Mouse (Mus musculus) intestine, embryonic 16.5 days (tissue): ENCODE results near the gene Pphln1. TPM values are rescaled to one million over a fixed set of nuclear protein-coding genes. Genes with fewer than 3 reads are reported as not detected.
A peak's percentile ranks its signal among the peaks of the same experiment; 100 is the strongest.

ENCODE experiments used
- ATAC-seq: fragments of 200-750 bp; cut with Nextera tagmentation; 2 replicates; pipeline ENCODE4 v1.8.0; 2017; ENCODE audit warnings: moderate TSS enrichment, moderate library complexity
- H3K27ac ChIP-seq: fragments of 300-500 bp; sonication (generic); 2 replicates; pipeline ENCODE4 v1.5.1; 2014; ENCODE audit warnings: mild to moderate bottlenecking, low read length
- H3K27me3 ChIP-seq: fragments of 300-500 bp; sonication (generic); replicated peaks from 2 replicates; pipeline ENCODE4 v1.6.1; 2014; ENCODE audit warnings: low read length, control low read depth, mixed read lengths; ENCODE audit not compliant: control insufficient read depth, insufficient read depth
- H3K36me3 ChIP-seq: fragments of 300-500 bp; sonication (generic); 2 replicates; pipeline ENCODE4 v1.6.1; 2014; ENCODE audit warnings: low read length, control low read depth; ENCODE audit not compliant: control insufficient read depth, insufficient read depth
- H3K4me1 ChIP-seq: fragments of 300-500 bp; sonication (generic); 2 replicates; pipeline ENCODE4 v1.6.1; 2014; ENCODE audit warnings: low read length, control low read depth, mixed read lengths; ENCODE audit not compliant: control insufficient read depth, insufficient read depth
- H3K4me2 ChIP-seq: fragments of 300-500 bp; sonication (generic); 2 replicates; pipeline ENCODE4 v1.6.1; 2014; ENCODE audit warnings: low read depth, low read length, control low read depth
- H3K4me3 ChIP-seq: fragments of 300-500 bp; sonication (generic); 2 replicates; pipeline ENCODE4 v1.5.1; 2014; ENCODE audit warnings: mild to moderate bottlenecking, low read length
- H3K9ac ChIP-seq: fragments of 300-500 bp; sonication (generic); 2 replicates; pipeline ENCODE4 v1.6.1; 2014; ENCODE audit warnings: low read depth, low read length
- H3K9me3 ChIP-seq: fragments of 300-500 bp; sonication (generic); 2 replicates; pipeline ENCODE4 v1.6.1; 2016; ENCODE audit warnings: low read length, control low read depth; ENCODE audit not compliant: control insufficient read depth
- WGBS: fragments of 180-500 bp; shearing (Covaris S2); extraction: QIAGEN DNeasy Blood & Tissue Kit; methylation state at CpG from one replicate; pipeline ENCODE4 v1.1.7; 2014; 5-methylcytosine and 5-hydroxymethylcytosine counted together
- polyA plus RNA-seq: library from polyadenylated mRNA; unstranded; fragments of >200 nt; fragmentation: Nextera tagmentation; extraction: Ambion mirVana; gene quantifications from 2 replicates; pipeline ENCODE4 v1.2.1, GENCODE M21; 2015

Gene Pphln1
- polyA plus RNA-seq, 1 experiment from 2014 or later = 29.2 TPM

DNA sequence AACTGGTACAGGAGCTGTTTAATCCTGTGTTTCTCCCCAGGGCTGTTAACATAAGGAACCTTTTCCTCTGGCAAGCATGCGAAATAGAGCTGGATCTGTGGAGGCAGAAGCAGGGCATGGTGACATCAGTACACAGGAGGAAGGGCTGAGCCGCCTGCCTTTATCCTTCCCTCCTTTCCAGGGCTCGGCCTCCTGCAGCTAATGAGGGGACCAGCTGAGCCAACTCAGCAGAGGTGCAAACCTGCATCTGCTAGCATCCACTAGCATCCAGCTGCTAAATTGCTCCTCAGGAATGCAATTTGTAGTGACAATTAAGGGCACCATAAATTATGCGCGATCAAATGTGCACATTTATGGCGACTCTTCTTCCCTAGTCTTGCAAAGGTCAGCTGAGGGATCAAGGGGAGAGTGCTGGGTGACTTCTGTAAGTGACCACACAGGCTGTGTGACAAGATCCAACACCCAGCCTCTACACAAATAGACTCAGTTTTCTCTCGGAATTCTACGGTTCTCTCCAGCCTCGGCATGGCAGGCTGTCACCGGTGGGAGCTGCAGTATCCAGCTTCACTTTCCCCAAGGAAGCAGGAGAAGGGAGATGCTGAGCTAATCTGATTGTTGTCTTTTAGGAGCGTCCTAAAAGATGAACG is 112.7 kb downstream of the Pphln1 start:
- 46% methylated on average over 12 of the region's 12 CpGs for WGBS
- no peak for ATAC-seq
- H3K9ac ChIP-seq = no peak overlapping the region

DNA sequence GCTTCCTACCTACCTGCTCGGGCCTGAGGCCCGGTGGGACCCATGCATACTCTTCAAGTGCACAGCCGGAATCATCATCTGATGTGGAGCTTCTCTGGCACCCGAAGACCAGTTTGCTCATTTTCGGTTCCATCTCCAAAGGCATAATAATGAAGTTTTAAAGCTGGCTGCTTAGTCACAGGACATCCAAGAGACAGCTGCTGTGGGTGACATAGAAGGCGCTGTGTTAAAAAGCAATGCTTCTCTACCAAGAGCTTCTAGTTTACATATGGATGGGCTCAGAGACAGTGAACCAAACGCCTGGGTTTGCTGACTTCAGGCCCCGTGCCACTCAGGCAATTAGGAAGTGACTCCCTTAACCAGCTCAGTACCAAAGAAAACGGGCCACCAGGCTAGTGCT is 114.3 kb downstream of the Pphln1 start:
- ATAC-seq = no peak
- no peak overlapping the region for H3K4me3 ChIP-seq
- peaks cover 10% of the 10 kb centered on the region for H3K36me3 ChIP-seq
- peaks cover 21% of the 10 kb centered on the region for H3K4me1 ChIP-seq
- H3K27me3 ChIP-seq = no peaks in the 10 kb centered on the region
- no peaks in the 10 kb centered on the region for H3K9me3 ChIP-seq
- H3K9ac ChIP-seq = no peak overlapping the region
- WGBS = 45% methylated on average over 9 of the region's 9 CpGs
- H3K4me2 ChIP-seq = no peak overlapping the region
- H3K27ac ChIP-seq = peak overlapping the region; percentile 23; the same call in 1 of the 2 replicates

More for the DNA sequence above, 112.7 kb downstream of the Pphln1 start:
- H3K9me3 ChIP-seq = no peaks in the 10 kb centered on the region
- peaks cover 10% of the 10 kb centered on the region for H3K36me3 ChIP-seq
- no peak overlapping the region for H3K4me3 ChIP-seq
- H3K4me1 ChIP-seq = peaks cover 15% of the 10 kb centered on the region
- H3K27ac ChIP-seq = no peak overlapping the region
- H3K27me3 ChIP-seq = no peaks in the 10 kb centered on the region
- H3K4me2 ChIP-seq = no peak overlapping the region

DNA sequence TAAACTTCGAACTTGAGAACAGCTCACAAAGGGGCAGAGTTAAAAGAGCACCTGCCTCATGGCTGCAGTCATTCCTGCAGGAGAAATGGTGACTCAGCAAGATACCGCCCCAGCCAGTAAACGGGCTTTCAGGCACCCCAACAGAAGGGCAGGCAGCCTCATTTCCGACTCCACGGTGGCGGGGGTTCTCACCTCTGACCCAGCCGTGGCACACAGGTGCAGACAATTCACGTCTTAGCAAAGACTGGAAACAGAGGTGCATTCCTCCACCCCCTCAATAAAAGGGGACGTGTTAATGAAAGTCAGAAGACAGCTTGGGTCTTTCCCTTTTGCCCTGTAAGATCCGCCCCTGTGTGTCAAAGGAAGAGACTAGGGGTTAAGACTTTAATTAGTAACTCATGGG is 115.8 kb downstream of the Pphln1 start:
- H3K27me3 ChIP-seq = no peaks in the 10 kb centered on the region
- H3K4me3 ChIP-seq = peak overlapping the region; percentile 28
- 0 out of 2 replicates have a peak overlapping the region, but pooled peaks have one; percentile 0 for H3K9ac ChIP-seq
- ATAC-seq = peak; percentile 67
- peak overlapping the region; percentile 28 for H3K4me2 ChIP-seq
- peaks cover 2% of the 10 kb centered on the region; the same call in 1 of the 2 replicates for H3K36me3 ChIP-seq
- H3K27ac ChIP-seq = no peak overlapping the region
- no peaks in the 10 kb centered on the region for H3K9me3 ChIP-seq
- peaks cover 24% of the 10 kb centered on the region for H3K4me1 ChIP-seq
- WGBS = 17% methylated on average over 10 of the region's 10 CpGs

DNA sequence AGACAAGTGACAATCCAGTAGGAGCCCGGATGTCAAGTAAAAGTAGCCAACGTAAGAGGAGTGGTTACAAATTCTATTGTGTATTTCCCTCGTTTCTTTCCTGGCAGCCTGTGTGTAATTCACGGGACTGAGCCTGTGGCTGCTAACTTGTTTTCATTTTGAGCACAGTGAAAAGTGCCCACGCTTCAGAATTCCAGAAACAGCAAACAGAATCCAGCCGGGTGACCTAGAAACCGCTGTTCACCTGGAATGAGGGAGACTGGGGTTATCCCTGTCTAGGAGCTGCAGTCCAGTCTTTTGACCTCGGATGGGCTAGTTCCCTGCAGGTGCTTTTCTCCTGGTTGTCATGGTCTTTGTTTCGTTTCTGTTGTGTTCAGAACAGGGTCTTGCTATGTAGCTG is 117.2 kb downstream of the Pphln1 start:
- peaks cover 28% of the 10 kb centered on the region for H3K4me1 ChIP-seq

DNA sequence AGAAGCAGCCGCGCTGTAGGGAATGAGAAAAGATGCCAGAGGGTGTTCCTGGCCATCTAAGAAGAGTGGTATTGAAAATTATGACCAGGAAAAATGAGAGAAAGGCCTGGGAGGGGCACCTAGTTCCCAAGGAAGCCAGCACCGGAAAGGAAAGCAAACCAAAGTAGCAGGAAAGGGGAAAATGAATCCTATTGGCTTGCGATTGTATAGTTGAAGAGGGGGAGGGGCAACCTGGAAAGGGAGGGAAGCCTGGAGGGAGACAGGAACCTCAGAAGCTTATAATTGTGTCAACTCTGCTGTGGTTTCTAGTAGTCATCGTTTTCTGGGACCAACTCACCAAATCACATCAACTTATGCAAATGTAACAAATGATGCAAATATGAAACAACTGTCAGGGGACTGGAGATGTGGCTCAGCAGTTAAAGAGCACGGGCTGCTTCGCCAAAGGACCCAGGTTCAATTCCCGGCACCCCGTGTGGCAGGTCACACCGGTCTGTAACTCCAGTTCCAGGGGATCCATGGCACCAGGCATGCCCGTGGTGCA is 118.9 kb downstream of the Pphln1 start:
- 76% methylated on average over 11 of the region's 11 CpGs for WGBS
- Histone ChIP-seq H3K36me3 (no peaks in the 10 kb centered on the region), H3K4me2 (peak overlapping the region; percentile 94; the same call in 1 of the 2 replicates), H3K27ac (peak overlapping the region; percentile 85; the same call in 1 of the 2 replicates), H3K9me3 (no peaks in the 10 kb centered on the region), H3K27me3 (no peaks in the 10 kb centered on the region), H3K4me1 (peaks cover 33% of the 10 kb centered on the region), H3K4me3 (no peak overlapping the region), H3K9ac (no peak overlapping the region)
- no peak for ATAC-seq

More for the DNA sequence above, 117.2 kb downstream of the Pphln1 start:
- Histone ChIP-seq H3K4me3 (no peak overlapping the region), H3K36me3 (no peaks in the 10 kb centered on the region), H3K4me2 (no peak overlapping the region), H3K27me3 (no peaks in the 10 kb centered on the region), H3K9ac (no peak overlapping the region), H3K27ac (no peak overlapping the region), H3K9me3 (no peaks in the 10 kb centered on the region)
- 73% methylated on average over 9 of the region's 9 CpGs for WGBS
- no peak for ATAC-seq

DNA sequence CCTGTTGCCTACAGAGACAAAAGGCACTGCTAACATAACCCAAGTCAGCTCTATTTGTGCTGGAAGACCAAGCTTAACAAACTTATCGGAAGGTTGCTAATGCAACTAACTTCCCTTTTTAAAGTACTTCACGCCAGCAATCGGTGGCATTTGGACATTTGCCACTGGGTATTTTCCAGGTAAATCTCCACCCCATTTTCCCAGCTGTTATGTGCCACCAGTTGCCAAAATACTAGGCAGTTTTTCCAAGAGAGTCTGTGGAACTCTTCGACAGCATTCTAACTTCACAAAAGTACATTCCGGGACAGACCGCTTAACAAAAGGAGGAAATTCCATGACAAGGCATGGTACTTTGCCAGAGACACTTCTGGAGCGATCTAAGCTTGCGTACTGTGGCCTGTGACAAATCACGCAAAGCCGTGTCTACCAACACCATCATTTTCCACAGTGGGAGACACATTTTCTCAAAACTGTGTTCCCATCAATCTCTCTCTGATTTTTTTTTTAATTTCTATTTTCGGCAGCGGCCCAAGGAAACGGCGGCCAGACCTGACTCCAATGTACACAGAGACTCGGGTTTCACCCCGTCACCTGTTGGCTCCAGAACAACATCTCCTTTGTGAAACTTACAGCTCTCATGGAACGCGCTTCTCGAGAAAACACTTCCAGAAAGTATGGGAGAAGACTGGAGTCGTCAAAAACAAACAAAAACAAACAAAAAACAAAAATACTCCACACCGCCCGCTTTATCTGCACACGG is 120.2 kb downstream of the Pphln1 start:
- ATAC-seq = no peak; the same call in 1 of the 2 replicates

DNA sequence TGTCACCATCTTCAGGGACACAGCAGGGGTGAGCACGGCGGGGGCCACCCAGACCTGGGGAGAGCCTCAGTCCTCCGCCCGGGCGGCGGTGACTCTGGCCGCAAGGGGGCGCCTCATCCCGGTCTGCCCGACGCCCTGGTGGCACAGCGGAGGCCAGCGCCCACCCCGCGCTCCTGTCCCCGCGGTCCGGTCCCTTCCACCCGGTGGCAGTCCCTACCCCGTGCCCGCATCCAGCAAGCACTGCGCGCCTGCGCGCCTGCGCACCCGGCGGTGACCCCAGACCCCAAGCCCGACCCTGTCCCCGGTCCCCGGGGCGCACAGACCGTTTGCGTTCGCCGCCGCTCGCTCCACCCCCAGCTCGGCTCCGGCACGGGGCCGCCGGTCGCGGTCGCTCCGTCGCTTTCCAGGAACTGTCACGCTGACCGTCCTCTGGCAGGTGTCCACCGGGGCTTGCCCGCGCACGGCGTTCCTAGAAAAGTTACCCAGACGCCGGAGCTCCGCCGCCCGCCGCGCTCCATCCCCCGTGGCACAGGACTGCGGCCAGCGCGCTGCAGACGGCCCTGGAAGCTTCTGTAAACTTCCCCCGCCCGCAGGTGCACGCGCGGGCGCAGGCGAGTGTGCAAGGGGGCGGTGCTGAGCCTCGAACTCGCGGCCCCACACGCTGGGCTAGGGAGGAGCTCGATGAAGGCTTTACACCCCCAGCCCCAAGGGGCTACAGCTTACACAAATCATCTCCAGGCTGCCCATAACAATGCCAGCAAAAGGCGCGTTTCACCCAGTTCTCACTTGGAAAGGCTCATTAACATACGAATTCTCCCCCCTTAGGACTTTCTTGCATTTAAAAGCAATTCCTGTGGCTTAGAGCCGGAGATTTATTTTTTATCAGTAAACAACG is 121.0 kb downstream of the Pphln1 start:
- no peaks in the 10 kb centered on the region for H3K27me3 ChIP-seq
- peak overlapping the region; percentile 94 for H3K4me2 ChIP-seq
- peak; percentile 92 for ATAC-seq
- H3K4me3 ChIP-seq = peak overlapping the region; percentile 82
- no peaks in the 10 kb centered on the region for H3K9me3 ChIP-seq
- no peaks in the 10 kb centered on the region for H3K36me3 ChIP-seq
- H3K27ac ChIP-seq = peak overlapping the region; percentile 85
- peak overlapping the region; percentile 76 for H3K9ac ChIP-seq
- H3K4me1 ChIP-seq = peaks cover 27% of the 10 kb centered on the region
- under 1% methylated on average over 79 of the region's 85 CpGs for WGBS

More for the DNA sequence above, 120.2 kb downstream of the Pphln1 start:
- Histone ChIP-seq H3K4me2 (peak overlapping the region; percentile 94), H3K27me3 (no peaks in the 10 kb centered on the region), H3K36me3 (no peaks in the 10 kb centered on the region), H3K27ac (peak overlapping the region; percentile 85), H3K4me1 (peaks cover 30% of the 10 kb centered on the region), H3K9ac (peak overlapping the region; percentile 76), H3K4me3 (peak overlapping the region; percentile 82), H3K9me3 (no peaks in the 10 kb centered on the region)
- WGBS = 3% methylated on average over 23 of the region's 23 CpGs

DNA sequence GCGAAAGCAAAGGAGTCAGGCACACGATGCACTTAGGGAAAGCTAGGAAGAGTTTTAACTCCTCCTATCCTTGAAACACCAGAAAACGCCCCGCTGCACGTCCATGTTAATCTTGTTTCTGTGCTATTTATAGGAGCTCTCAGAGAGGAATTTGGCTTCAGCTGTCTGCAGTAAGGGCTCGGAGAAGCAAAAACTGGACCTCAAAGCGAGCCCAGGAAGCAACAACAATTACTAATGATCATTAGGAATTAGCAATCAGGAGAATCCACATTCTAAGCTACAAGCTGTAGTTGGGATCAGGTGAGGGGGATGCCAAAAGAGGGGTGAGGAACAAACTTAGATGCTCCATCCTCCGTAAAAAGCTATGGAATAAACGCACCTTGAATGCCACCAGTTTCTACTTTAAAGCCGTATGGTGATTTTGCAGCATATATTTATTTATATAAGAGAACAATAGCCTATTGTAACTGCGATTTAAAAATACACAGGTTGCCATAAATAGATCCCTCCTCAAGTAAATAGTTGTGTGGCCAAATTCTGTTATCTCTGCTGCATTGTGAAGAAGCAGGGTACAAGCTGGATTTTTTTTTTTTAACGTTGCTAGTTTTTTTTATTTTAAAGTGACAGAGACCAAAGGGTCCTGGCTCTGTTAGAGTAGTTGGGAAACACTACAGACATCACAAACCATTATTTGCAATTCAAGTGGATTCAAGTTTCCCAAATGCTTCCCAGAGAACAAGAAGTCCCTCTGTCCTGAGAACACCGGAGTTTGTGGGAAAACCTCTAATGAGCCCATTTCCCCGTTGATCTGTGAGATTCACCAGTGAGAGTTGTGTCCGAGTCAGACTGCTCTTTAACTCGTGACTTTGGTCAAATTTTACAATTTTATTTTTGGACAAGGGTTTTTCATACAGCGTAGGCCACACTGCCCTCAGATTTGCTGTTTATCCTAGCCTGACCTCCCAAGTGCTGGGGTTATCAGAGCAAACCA is 122.0 kb downstream of the Pphln1 start:
- Histone ChIP-seq H3K27ac (peak overlapping the region; percentile 85), H3K9ac (peak overlapping the region; percentile 76), H3K4me3 (peak overlapping the region; percentile 82), H3K36me3 (no peaks in the 10 kb centered on the region), H3K4me1 (peaks cover 20% of the 10 kb centered on the region), H3K9me3 (no peaks in the 10 kb centered on the region), H3K27me3 (no peaks in the 10 kb centered on the region), H3K4me2 (peak overlapping the region; percentile 94)
- WGBS = 15% methylated on average over 17 of the region's 17 CpGs
- ATAC-seq = peak; percentile 38; the same call in 1 of the 2 replicates
